Mouse (Mus musculus) left cerebral cortex, postnatal 14 days (tissue): ENCODE data around the gene Med19. TPM values are rescaled to one million over a fixed set of nuclear protein-coding genes. Genes with fewer than 3 reads are reported as not detected.
A peak's percentile ranks its signal among the peaks of the same experiment; 100 is the strongest.
"Not testable (repeated sequence)": the region's sequence is repeated elsewhere in the genome, so short reads cannot be mapped to it uniquely, and the experiment has no call there.

Experiments used
- DNase-seq, 2 experiments: peaks; one replicate each; pipeline ENCODE4 v3.0.0; 2021 to 2022; ENCODE audit warnings: low spot score in 2 of 2, mixed read lengths in 1 of 2
- intact Hi-C: fragments of 180-260 bp; cut with DNase I; formaldehyde crosslinking; loops from one replicate; pipeline ENCODE4 v1.15.1; 2025
- total RNA-seq, 2 experiments: library from RNA; stranded (reverse); gene quantifications; 2 replicates each; pipeline ENCODE4 v1.2.3; 2021

Gene Med19
- total RNA-seq, 2 experiments from 2014 or later: 30.3 to 32.3 TPM

GRCm38 (mm10) chr2:84658806-84659205 is 19.4 kb upstream of the Med19 start, which contains the start of gene Btbd18:
Gene Btbd18 (plus strand): TSS chr2:84659079.
- intact Hi-C loops: no loop called here

GRCm38 (mm10) chr2:84660253-84660652 is 17.9 kb upstream of the Med19 start:
- intact Hi-C loops: loop anchor here (5.0 kb wide), 2 partner anchors 43 to 203 kb away; no protein-coding TSS in a partner anchor
- peak; percentile 65 to 67 for DNase-seq

More at GRCm38 (mm10) chr2:84658806-84659205, 19.4 kb upstream of the Med19 start, which contains the start of gene Btbd18:
- no peak for DNase-seq

GRCm38 (mm10) chr2:84662866-84663265 is 15.3 kb upstream of the Med19 start:
- DNase-seq: peak in 1 of 2 experiments; percentile 26
- intact Hi-C loops: loop anchor here (5.0 kb wide), 2 partner anchors 46 to 206 kb away; no protein-coding TSS in a partner anchor

GRCm38 (mm10) chr2:84666081-84666480 is 12.1 kb upstream of the Med19 start:
- intact Hi-C loops: no loop called here
- DNase-seq: no peak

- intact Hi-C loops: no loop called here
- DNase-seq: no peak
These were observed 8.2 kb upstream of the Med19 start for GRCm38 (mm10) chr2:84669828-84670568.

- DNase-seq: peak; percentile 92 to 96
- intact Hi-C loops: no loop called here
These were observed 7.7 kb upstream of the Med19 start, which contains the start of gene Selenoh for GRCm38 (mm10) chr2:84670569-84670933. Gene Selenoh (minus strand): TSS chr2:84670770.

- DNase-seq, intact Hi-C loops: not testable (repeated sequence)
These were observed 6.7 kb upstream of the Med19 start for GRCm38 (mm10) chr2:84671535-84671934.

GRCm38 (mm10) chr2:84677270-84677967 is 783 bp upstream of the Med19 start:
- intact Hi-C loops: loop anchor here (5.0 kb wide), 1 partner anchor 35 kb away; no protein-coding TSS in a partner anchor
- DNase-seq: no peak

- intact Hi-C loops: loop anchor here (5.0 kb wide), 1 partner anchor 33 kb away; no protein-coding TSS in a partner anchor
- no peak for DNase-seq
These were observed 814 bp downstream of the Med19 start, which contains the start of gene Tmx2 for GRCm38 (mm10) chr2:84679016-84679415. Gene Tmx2 (minus strand): TSS chr2:84679140.

- no peak for DNase-seq
- intact Hi-C loops: no loop called here
These were observed 4.5 kb downstream of the Med19 start for GRCm38 (mm10) chr2:84682605-84683183.

GRCm38 (mm10) chr2:84688080-84688844 is 10.1 kb downstream of the Med19 start:
- no peak for DNase-seq
- intact Hi-C loops: no loop called here

GRCm38 (mm10) chr2:84690050-84690449 is 11.8 kb downstream of the Med19 start:
- intact Hi-C loops: no loop called here
- DNase-seq: no peak

GRCm38 (mm10) chr2:84695007-84695695 is 16.9 kb downstream of the Med19 start:
- DNase-seq: no peak
- intact Hi-C loops: no loop called here

- intact Hi-C loops: no loop called here
- DNase-seq: no peak
These were observed 25.3 kb downstream of the Med19 start for GRCm38 (mm10) chr2:84703497-84703896.

- DNase-seq: no peak
- intact Hi-C loops: no loop called here
These were observed 26.1 kb downstream of the Med19 start for GRCm38 (mm10) chr2:84704329-84704728.

- intact Hi-C loops: no loop called here
These were observed 27.1 kb downstream of the Med19 start for GRCm38 (mm10) chr2:84705295-84705694.

GRCm38 (mm10) chr2:84707523-84707922 is 29.3 kb downstream of the Med19 start:
- DNase-seq: no peak
- intact Hi-C loops: no loop called here

More at GRCm38 (mm10) chr2:84705295-84705694, 27.1 kb downstream of the Med19 start:
- DNase-seq: no peak

GRCm38 (mm10) chr2:84711898-84712297 is 33.7 kb downstream of the Med19 start:
- intact Hi-C loops: loop anchor here (5.0 kb wide), 1 partner anchor 35 kb away; the partner anchor contains the start of genes Gm28635, Med19 and Tmx2
- no peak for DNase-seq
